Mouse (Mus musculus) embryo, embryonic 10.5 days (tissue): ENCODE results near the gene Gbe1.
A peak's percentile ranks its signal among the peaks of the same experiment; 100 is the strongest.

Experiments used
- DNase-seq: peaks from one replicate; pipeline ENCODE4 v3.0.0-alpha.2; 2015; ENCODE audit warnings: low spot score

Gene Gbe1

GRCm38 (mm10) chr16:70568341-70569265, 254.9 kb downstream of the Gbe1 start:
- DNase-seq = peak; percentile 91

- DNase-seq = no peak
Observed at GRCm38 (mm10) chr16:70585964-70586363, 272.2 kb downstream of the Gbe1 start.

DNA sequence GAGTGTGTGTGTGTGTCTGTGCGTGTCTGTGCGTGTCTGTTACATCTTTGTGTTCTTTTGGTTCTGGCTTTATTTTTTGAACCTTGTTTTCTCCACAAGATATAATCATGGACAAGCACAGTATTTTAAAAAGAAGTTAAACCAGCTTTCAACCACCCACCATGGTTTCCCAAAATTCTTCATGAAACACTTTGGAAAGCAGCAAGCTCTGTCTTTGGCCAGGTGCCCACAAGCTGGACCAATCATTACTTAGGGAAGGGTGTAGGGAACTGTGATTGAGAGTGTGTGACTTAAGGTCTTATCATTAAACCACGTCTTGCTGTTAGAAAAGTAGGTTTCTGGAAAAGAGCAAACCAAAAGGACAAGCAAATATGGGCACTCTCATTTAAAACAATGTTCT, 288.6 kb downstream of the Gbe1 start:
- DNase-seq = no peak

GRCm38 (mm10) chr16:70608358-70608757, 294.6 kb downstream of the Gbe1 start:
- DNase-seq = no peak

DNA sequence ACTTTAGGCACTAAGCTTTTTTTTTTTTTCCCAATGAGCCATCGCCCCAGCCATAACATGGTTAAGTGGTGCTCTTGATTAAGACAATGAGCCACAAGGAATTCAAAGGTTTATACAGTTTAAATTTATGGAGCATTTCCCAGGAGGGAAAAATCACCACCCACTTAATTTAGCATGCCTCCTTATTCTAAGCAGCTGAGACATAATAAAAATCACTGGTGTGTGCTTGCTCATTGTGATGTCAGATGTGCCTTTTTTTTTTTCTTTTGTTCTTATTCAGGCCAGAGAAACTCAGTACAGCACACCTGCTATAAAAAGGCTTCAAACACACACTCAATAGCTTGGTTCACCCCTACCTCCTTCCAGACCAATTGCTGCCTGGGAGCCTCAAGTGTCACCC, 303.9 kb downstream of the Gbe1 start:
- no peak for DNase-seq

- DNase-seq = no peak
Observed at GRCm38 (mm10) chr16:70618168-70618567, 304.4 kb downstream of the Gbe1 start.
